Mouse (Mus musculus) testis, adult 2 months (tissue): ENCODE results near the gene Osm. TPM values are rescaled to one million over a fixed set of nuclear protein-coding genes. Genes with fewer than 3 reads are reported as not detected.

Experiments used
- H3K27ac ChIP-seq: fragments of 200-500 bp; 2 replicates; pipeline ENCODE4 v1.5.1; 2012; ENCODE audit warnings: low read depth, low read length; ENCODE audit not compliant: control insufficient read depth, insufficient read depth
- H3K27me3 ChIP-seq: fragments of 200-500 bp; 2 replicates; pipeline ENCODE4 v1.6.1; 2012; ENCODE audit warnings: mild to moderate bottlenecking, low read length, moderate library complexity; ENCODE audit not compliant: control insufficient read depth, insufficient read depth
- H3K36me3 ChIP-seq: fragments of 200-500 bp; 2 replicates; pipeline ENCODE4 v1.6.1; 2012; ENCODE audit warnings: mild to moderate bottlenecking, low read length; ENCODE audit not compliant: control insufficient read depth, insufficient read depth
- H3K4me1 ChIP-seq: fragments of 200-500 bp; 2 replicates; pipeline ENCODE4 v1.6.1; 2012; ENCODE audit warnings: low read length; ENCODE audit not compliant: control insufficient read depth, insufficient read depth
- H3K4me3 ChIP-seq: fragments of 200-500 bp; 2 replicates; pipeline ENCODE4 v1.5.1; 2012; ENCODE audit warnings: low read depth, mild to moderate bottlenecking, low read length, moderate library complexity, mixed read lengths; ENCODE audit not compliant: control insufficient read depth
- CTCF ChIP-seq: fragments of 200-500 bp; IDR thresholded peaks from 2 replicates; pipeline ENCODE4 v1.5.1; 2012; ENCODE audit warnings: low read depth, mild to moderate bottlenecking, inconsistent platforms, low read length, moderate library complexity; ENCODE audit not compliant: control insufficient read depth, insufficient read depth, insufficient replicate concordance
- POLR2A ChIP-seq: fragments of 200-500 bp; IDR thresholded peaks from 2 replicates; pipeline ENCODE4 v1.6.1; 2012; ENCODE audit warnings: low read depth, mild to moderate bottlenecking, inconsistent platforms, low read length, moderate library complexity; ENCODE audit not compliant: control insufficient read depth
- polyA plus RNA-seq: library from polyadenylated mRNA; depleted of rRNA; stranded (reverse); fragments of >200 nt; gene quantifications from 2 replicates; pipeline ENCODE4 v1.2.3, GENCODE M21; 2012

Gene Osm
- polyA plus RNA-seq, 1 experiment, result not detected

DNA sequence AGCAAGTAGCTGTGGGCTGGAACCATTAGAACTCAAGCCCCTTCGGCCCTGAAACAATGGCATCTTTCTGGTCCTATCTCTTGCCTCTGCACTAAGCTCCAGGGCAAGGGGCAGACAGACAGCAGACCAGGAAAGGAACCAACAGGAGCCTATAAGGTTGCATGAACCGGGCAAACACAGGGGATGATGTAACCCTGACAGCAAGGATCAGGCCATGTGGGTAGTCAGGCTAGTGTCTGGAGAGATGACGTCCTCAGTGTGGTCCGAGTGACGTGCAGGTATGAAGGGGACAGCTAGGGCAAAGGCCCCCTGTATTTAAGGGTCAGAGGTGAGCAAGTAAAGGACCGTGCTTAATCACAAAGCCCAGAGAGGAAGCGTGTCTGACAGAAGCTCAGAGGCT lies 14.1 kb downstream of the Osm start:
- Histone ChIP-seq H3K4me3 (no peak overlapping the region), H3K36me3 (no peaks in the 10 kb centered on the region), H3K27ac (no peak overlapping the region), H3K4me1 (peaks cover 3% of the 10 kb centered on the region; the same call in 1 of the 2 replicates), H3K27me3 (no peaks in the 10 kb centered on the region)
- no peak for TF ChIP-seq CTCF
- TF ChIP-seq POLR2A, result no peak

DNA sequence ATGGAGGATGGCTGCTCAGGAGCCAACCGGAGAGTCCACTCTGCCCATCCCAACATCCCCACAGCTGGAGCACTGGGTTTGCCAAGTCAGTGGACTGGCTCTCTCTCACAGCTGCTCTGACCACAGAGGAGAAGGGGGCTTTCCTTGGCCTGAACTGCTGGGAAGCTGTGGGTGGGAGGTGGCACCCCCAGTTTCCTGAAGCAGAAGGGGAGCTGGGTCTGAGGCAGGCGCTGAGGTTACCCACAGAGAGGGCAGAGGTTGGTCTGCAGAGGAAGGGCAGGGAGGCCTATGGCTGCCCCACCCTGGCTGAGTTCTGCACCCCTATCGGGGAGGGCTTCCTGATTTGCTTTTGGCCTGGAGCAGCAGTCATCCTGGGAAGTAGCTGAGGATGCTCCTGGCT lies 15.2 kb downstream of the Osm start:
- Histone ChIP-seq H3K4me3 (no peak overlapping the region), H3K27me3 (no peaks in the 10 kb centered on the region), H3K36me3 (no peaks in the 10 kb centered on the region), H3K27ac (no peak overlapping the region), H3K4me1 (peaks cover 3% of the 10 kb centered on the region; the same call in 1 of the 2 replicates)
- TF ChIP-seq POLR2A (no peak), CTCF (no peak)

DNA sequence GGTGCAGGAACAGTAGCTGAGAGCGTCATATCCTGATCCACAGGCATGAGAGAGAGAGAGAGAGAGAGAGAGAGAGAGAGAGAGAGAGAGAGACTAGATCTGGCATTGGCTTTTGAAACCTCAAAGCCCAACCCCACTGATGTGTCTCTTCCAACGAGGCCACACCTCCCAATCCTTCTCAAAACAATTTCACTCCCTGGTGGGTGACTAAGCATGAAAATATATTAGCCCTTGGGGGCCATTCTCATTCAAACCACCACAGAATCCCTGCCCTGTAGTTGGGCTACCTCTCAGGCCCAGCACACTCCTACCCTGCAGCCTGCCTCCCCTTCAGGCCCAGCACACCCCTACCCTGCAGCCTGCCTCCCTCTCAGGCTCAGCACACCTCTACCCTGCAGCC lies 16.7 kb downstream of the Osm start:
- TF ChIP-seq POLR2A (no peak), CTCF (no peak)
- no peak overlapping the region for H3K27ac ChIP-seq
- H3K36me3 ChIP-seq, result no peaks in the 10 kb centered on the region
- H3K27me3 ChIP-seq, result no peaks in the 10 kb centered on the region
- no peak overlapping the region for H3K4me3 ChIP-seq
- H3K4me1 ChIP-seq, result peaks cover 3% of the 10 kb centered on the region; the same call in 1 of the 2 replicates

DNA sequence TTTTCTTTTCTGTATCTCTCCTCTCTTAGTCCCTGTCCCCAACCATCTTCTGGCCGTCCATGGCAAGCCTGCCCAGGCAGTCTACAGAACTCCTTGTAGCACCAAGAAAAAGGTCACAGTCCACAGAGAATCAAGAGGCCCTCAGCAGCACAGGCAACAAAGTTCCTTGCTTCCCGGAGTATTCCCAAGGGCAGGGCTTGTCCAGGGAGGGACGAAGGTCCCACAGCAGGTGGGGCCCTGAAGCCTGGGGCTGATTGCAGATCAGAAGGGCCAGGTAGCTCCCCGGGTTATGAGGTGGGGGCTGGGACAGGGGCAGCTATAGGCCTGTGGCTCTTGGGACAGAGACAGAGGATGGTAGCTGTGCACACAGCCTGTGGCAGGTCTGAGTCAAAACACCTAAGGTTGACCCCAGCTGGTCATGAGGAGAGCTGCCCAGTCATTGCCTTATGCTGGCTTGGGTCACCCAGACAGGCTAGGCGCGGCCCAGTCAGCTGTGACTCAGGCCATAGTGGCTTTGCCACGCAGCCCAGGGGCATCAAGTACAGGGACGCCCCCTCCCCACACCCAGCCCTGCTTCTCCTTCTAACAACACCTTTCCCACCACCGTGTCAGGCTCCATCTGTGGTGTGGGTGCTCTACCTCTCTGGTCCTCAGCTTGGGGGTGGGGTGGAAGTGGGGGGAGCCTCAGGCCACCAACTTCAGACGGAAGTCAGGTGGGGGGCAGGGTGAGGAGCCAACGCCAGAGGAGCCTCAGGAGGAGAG lies 20.8 kb downstream of the Osm start, which contains the start of gene Lif:
Gene Lif, plus strand, starts transcription at position 712 of the 762 bp plus-strand sequence.
- no peaks in the 10 kb centered on the region for H3K36me3 ChIP-seq
- H3K4me3 ChIP-seq, result no peak within 1 kb of the TSS
- H3K27ac ChIP-seq, result no peak within 1 kb of the TSS
- no peaks in the 10 kb centered on the region; the same call in 1 of the 2 replicates for H3K4me1 ChIP-seq
- TF ChIP-seq POLR2A (no peak), CTCF (no peak)
- no peaks in the 10 kb centered on the region for H3K27me3 ChIP-seq

DNA sequence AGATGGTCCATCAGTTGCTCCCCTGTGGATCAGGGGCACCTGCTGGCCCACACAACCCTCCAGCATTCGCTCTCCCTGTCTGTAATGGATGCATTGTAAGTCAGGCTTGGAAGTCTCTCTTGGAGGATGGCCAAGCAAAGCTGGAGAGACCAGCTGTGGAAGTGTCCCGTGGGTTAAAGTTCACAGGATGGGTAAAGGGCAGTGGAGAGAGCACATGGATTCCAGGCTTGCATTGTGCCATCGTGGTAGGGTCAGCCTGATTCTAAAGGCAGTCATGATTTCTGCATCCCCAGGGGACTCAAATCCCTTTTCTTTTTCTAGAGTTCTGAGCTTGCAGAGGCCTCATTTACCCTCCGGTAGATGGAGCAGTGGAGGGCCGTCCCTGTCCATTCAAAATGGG lies 21.5 kb downstream of the Osm start:
- Histone ChIP-seq H3K27ac (no peak overlapping the region), H3K4me1 (no peaks in the 10 kb centered on the region; the same call in 1 of the 2 replicates), H3K36me3 (no peaks in the 10 kb centered on the region), H3K27me3 (no peaks in the 10 kb centered on the region), H3K4me3 (no peak overlapping the region)
- TF ChIP-seq POLR2A (no peak), CTCF (no peak)

DNA sequence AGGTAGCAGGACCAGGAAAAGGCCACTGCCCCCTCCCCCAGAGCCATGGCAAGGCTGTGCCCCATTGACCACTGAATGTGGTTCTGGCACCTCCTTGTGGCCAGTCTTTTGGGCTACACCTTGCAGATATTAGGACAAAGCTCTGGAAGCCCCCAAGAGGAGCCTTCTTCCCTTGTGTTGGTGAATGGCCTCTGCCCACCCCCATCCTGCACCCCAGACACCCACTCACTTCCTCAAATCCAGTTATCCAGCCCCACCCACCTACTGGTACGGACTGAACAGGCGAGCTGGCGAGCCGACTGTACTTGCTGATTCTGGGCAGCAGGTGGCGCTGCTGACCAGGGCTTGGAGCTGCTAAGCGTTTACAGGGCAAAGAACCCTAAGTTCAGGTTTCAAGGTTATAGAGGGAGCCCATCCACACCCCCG lies 22.4 kb downstream of the Osm start:
- H3K27ac ChIP-seq, result no peak overlapping the region
- H3K27me3 ChIP-seq, result no peaks in the 10 kb centered on the region
- TF ChIP-seq POLR2A (no peak), CTCF (peak; percentile 95)
- no peaks in the 10 kb centered on the region; the same call in 1 of the 2 replicates for H3K4me1 ChIP-seq
- H3K4me3 ChIP-seq, result no peak overlapping the region
- no peaks in the 10 kb centered on the region for H3K36me3 ChIP-seq

DNA sequence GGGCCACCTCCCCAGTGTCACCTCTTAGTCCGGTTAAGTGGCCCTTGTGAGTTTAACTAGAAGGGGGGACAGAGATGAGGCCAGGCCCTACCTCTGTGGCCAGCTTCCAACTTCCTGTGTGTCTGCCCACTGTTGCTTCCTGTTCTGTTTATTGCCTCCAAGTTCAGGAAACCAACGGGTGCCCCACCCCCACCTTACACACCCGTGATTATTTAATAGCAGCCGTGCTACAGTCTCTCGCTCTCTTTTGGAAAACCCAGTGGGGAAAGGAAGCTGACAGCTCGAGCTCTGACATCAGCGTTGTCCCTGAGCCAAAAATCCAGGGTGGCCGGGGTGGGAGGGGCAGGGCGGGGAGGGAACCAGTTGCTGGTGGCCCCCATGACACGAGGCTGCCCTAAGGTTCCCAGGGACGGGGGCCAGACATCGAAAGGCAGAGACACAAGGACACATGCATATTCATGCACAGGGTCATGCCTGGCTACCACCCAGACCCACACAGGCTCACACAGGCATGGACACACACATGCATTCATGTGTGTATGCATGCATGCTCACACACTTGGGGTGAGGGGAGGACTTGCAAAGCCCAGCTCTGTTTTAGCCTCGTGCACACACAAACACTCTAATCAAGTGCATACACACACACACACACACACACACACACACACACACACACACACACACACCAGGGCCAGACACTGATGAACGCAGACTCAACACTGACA lies 24.4 kb downstream of the Osm start:
- Histone ChIP-seq H3K4me1 (no peaks in the 10 kb centered on the region; the same call in 1 of the 2 replicates), H3K27ac (no peak overlapping the region), H3K27me3 (no peaks in the 10 kb centered on the region), H3K36me3 (no peaks in the 10 kb centered on the region), H3K4me3 (no peak overlapping the region)
- no peak for TF ChIP-seq POLR2A
- TF ChIP-seq CTCF, result no peak
